Comparison of ENCODE assay signal across 11 mouse cellular contexts in the genomic region with DNA sequence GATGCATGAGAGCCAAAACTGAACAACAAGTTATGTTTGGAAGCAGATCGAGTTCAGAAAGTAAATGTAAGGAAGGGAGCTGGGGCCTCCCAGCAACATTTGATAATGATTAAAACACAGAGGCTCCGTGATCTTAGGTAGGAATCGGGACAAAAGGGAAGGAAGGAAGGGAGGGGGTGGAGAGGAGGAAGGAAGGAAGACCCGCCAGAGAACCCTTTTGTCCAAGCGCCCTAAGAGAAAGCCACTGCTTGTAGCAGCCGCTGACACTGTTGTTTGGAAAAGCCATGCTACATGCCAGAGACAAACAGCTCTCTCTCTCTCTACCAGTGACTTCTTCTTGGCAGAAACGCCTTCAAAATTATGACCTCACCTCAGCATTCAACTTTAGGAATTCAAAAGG. TPM values are rescaled to one million over a fixed set of nuclear protein-coding genes. Genes with fewer than 3 reads are reported as not detected.
DNase-seq lines count a peak whose midpoint lies in the region; ATAC-seq and TF ChIP-seq lines count a peak whose summit lies in the region.
"Had no signal": no experiment of that assay in that cellular context is flagged by ENCODE, and none has a peak within 500 bp of the region (broad histone marks: within the 10 kb centered on the region; RNA-seq: fewer than 3 reads in every experiment).

No protein-coding gene starts in this region.

- H3K27ac ChIP-seq in forebrain, embryonic 10.5 days = peak overlapping the region; percentile 78
- H3K27ac ChIP-seq in forebrain, embryonic 15.5 days (replicated peaks) = no peak overlapping the region; the same call in 1 of the 2 replicates
- peak overlapping the region; percentile 58 for H3K27ac ChIP-seq in ES-Bruce4 (ENCODE audit: insufficient read depth, low read length)
- H3K27ac ChIP-seq in heart, embryonic 10.5 days = peak overlapping the region; percentile 59; the same call in 1 of the 2 replicates
- H3K27ac ChIP-seq in midbrain, embryonic 16.5 days (ENCODE audit: low read length) = no peak overlapping the region
- H3K27ac ChIP-seq: liver, embryonic 12.5 days; neural tube, embryonic 12.5 days had no signal

- TF ChIP-seq POLR2A in ES-Bruce4 (IDR thresholded peaks at IDR 0.05; ENCODE audit: insufficient read depth, low read length) = no peak

- no peak for TF ChIP-seq EP300 in ES-Bruce4 (IDR thresholded peaks at IDR 0.05; ENCODE audit: insufficient read depth, low read depth, low read length)

- TF ChIP-seq CTCF in ES-Bruce4 (IDR thresholded peaks at IDR 0.05; ENCODE audit: low read depth, low read length) = no peak

- WGBS in forebrain, embryonic 10.5 days = 32% methylated on average over 7 of the region's 7 CpGs
- WGBS in forebrain, embryonic 15.5 days = 11% methylated on average over 7 of the region's 7 CpGs
- WGBS in heart, embryonic 10.5 days = 54% methylated on average over 7 of the region's 7 CpGs
- 52% methylated on average over 7 of the region's 7 CpGs for WGBS in midbrain, embryonic 16.5 days

- H3K4me3 ChIP-seq in forebrain, embryonic 10.5 days = no peak overlapping the region
- H3K4me3 ChIP-seq in forebrain, embryonic 15.5 days = no peak overlapping the region
- no peak overlapping the region for H3K4me3 ChIP-seq in ES-Bruce4 (ENCODE audit: low read depth, low read length)
- no peak overlapping the region for H3K4me3 ChIP-seq in heart, embryonic 10.5 days
- H3K4me3 ChIP-seq in midbrain, embryonic 16.5 days (ENCODE audit: low read depth, low read length) = no peak overlapping the region
- H3K4me3 ChIP-seq: erythroblast, embryonic 14.5 days; liver, embryonic 12.5 days; neural tube, embryonic 12.5 days had no signal

- no peaks in the 10 kb centered on the region for H3K27me3 ChIP-seq in forebrain, embryonic 10.5 days (ENCODE audit: poor library complexity, severe bottlenecking)
- no peaks in the 10 kb centered on the region for H3K27me3 ChIP-seq in forebrain, embryonic 15.5 days
- H3K27me3 ChIP-seq in ES-Bruce4 (ENCODE audit: control insufficient read depth, insufficient read depth, low read length, poor library complexity, severe bottlenecking) = no peaks in the 10 kb centered on the region
- no peaks in the 10 kb centered on the region for H3K27me3 ChIP-seq in heart, embryonic 10.5 days (ENCODE audit: insufficient read depth, poor library complexity, severe bottlenecking)
- H3K27me3 ChIP-seq in midbrain, embryonic 16.5 days (ENCODE audit: control insufficient read depth, insufficient read depth, low read depth, low read length) = no peaks in the 10 kb centered on the region
- H3K27me3 ChIP-seq: liver, embryonic 12.5 days; neural tube, embryonic 12.5 days had no signal

- H3K4me2 ChIP-seq in forebrain, embryonic 15.5 days (replicated peaks) = no peak overlapping the region
- H3K4me2 ChIP-seq in midbrain, embryonic 16.5 days (ENCODE audit: low read length) = no peak overlapping the region
- H3K4me2 ChIP-seq: liver, embryonic 12.5 days; neural tube, embryonic 12.5 days had no signal

- H3K9ac ChIP-seq in forebrain, embryonic 15.5 days (replicated peaks) = no peak overlapping the region
- 0 out of 2 replicates have a peak overlapping the region, but pooled peaks have one; percentile 44 for H3K9ac ChIP-seq in ES-Bruce4 (ENCODE audit: low read depth, poor library complexity, severe bottlenecking)
- no peak overlapping the region for H3K9ac ChIP-seq in midbrain, embryonic 16.5 days (ENCODE audit: low read depth, low read length)
- H3K9ac ChIP-seq: liver, embryonic 12.5 days; neural tube, embryonic 12.5 days had no signal

- peaks cover 27% of the 10 kb centered on the region for H3K4me1 ChIP-seq in forebrain, embryonic 10.5 days
- peaks cover 12% of the 10 kb centered on the region for H3K4me1 ChIP-seq in forebrain, embryonic 15.5 days
- H3K4me1 ChIP-seq in ES-Bruce4 (ENCODE audit: control insufficient read depth, insufficient read depth, low read length) = peaks cover 11% of the 10 kb centered on the region
- peaks cover 22% of the 10 kb centered on the region for H3K4me1 ChIP-seq in heart, embryonic 10.5 days
- no peaks in the 10 kb centered on the region; the same call in 1 of the 2 replicates for H3K4me1 ChIP-seq in midbrain, embryonic 16.5 days (ENCODE audit: control insufficient read depth, insufficient read depth, low read length)
- H3K4me1 ChIP-seq: neural tube, embryonic 12.5 days had no signal

- H3K9me3 ChIP-seq in forebrain, embryonic 10.5 days = no peaks in the 10 kb centered on the region
- H3K9me3 ChIP-seq in forebrain, embryonic 15.5 days = no peaks in the 10 kb centered on the region
- no peaks in the 10 kb centered on the region for H3K9me3 ChIP-seq in ES-Bruce4 (replicated peaks; ENCODE audit: control insufficient read depth, insufficient read depth, low read length, poor library complexity, severe bottlenecking)
- no peaks in the 10 kb centered on the region for H3K9me3 ChIP-seq in heart, embryonic 10.5 days
- H3K9me3 ChIP-seq in midbrain, embryonic 16.5 days (replicated peaks; ENCODE audit: control insufficient read depth, low read length, poor library complexity, severe bottlenecking) = no peaks in the 10 kb centered on the region
- H3K9me3 ChIP-seq: liver, embryonic 12.5 days; neural tube, embryonic 12.5 days had no signal

- H3K36me3 ChIP-seq in forebrain, embryonic 10.5 days (replicated peaks) = peaks cover 38% of the 10 kb centered on the region
- H3K36me3 ChIP-seq in forebrain, embryonic 15.5 days = 0 out of 2 replicates have a peak, but pooled peaks cover 5% of the 10 kb centered on the region
- peaks cover 6% of the 10 kb centered on the region for H3K36me3 ChIP-seq in ES-Bruce4 (ENCODE audit: control insufficient read depth, insufficient read depth, low read length, poor library complexity, severe bottlenecking)
- H3K36me3 ChIP-seq in heart, embryonic 10.5 days = peaks cover 18% of the 10 kb centered on the region
- H3K36me3 ChIP-seq in midbrain, embryonic 16.5 days (ENCODE audit: control insufficient read depth, insufficient read depth, low read length) = peaks cover 5% of the 10 kb centered on the region; the same call in 1 of the 2 replicates
- H3K36me3 ChIP-seq: liver, embryonic 12.5 days had no signal

- no peak for ATAC-seq in forebrain, embryonic 15.5 days (replicated peaks)
- ATAC-seq in midbrain, embryonic 16.5 days = no peak
- ATAC-seq in megakaryocyte-erythroid progenitor cell, adult 5-6 weeks (replicated peaks; ENCODE audit: low FRiP score, low TSS enrichment, poor library complexity, severe bottlenecking) = no peak
- ATAC-seq: liver, embryonic 12.5 days had no signal

- DNase-seq in forebrain, embryonic 10.5 days (ENCODE audit: extremely low spot score, low spot score) = no peak
- DNase-seq in heart, embryonic 10.5 days (ENCODE audit: low spot score) = no peak
- peak; percentile 11 to 56 for DNase-seq in kidney, postnatal 36 days
- DNase-seq in right cerebral cortex, postnatal 25 days = no peak

RNA-seq across cellular contexts. Expression of a gene that starts 5.5 kb away (rescaled TPM):
- 9.5 and 10.2 TPM in 2 replicates for polyA plus RNA-seq in forebrain, embryonic 10.5 days (2016; fragmentation: Nextera tagmentation; extraction: Ambion mirVana)
- 36.6 and 37.8 TPM in 2 replicates for polyA plus RNA-seq in forebrain, embryonic 15.5 days (2015; fragmentation: Nextera tagmentation; extraction: Ambion mirVana)
- 11.6 and 11.7 TPM in 2 replicates for polyA plus RNA-seq in ES-Bruce4 (2011; ENCODE audit: insufficient read depth, insufficient read length, low read depth, missing spikeins)
- 13.2 and 17.3 TPM in 2 replicates for polyA plus RNA-seq in heart, embryonic 10.5 days (2016; fragmentation: Nextera tagmentation; extraction: Ambion mirVana)
- 46.7 and 53.0 TPM in 2 replicates for polyA plus RNA-seq in midbrain, embryonic 16.5 days (2015; fragmentation: Nextera tagmentation; extraction: Ambion mirVana)
- total RNA-seq in megakaryocyte-erythroid progenitor cell, adult 5-6 weeks (2014; fragmentation: Nextera tagmentation) = 3.2 and 6.6 TPM in 2 replicates
- total RNA-seq in megakaryocyte-erythroid progenitor cell, adult 5-6 weeks (2017) = 1.9 and 4.6 TPM in 2 replicates
- polyA plus RNA-seq: erythroblast, embryonic 14.5 days had no signal

RNA-seq across cellular contexts. Expression of a gene that starts 40.5 kb away (rescaled TPM):
- 5.5 and 6.7 TPM in 2 replicates for polyA plus RNA-seq in forebrain, embryonic 10.5 days (2016; fragmentation: Nextera tagmentation; extraction: Ambion mirVana)
- 5.2 and 6.4 TPM in 2 replicates for polyA plus RNA-seq in forebrain, embryonic 15.5 days (2015; fragmentation: Nextera tagmentation; extraction: Ambion mirVana)
- 5.9 and 7.2 TPM in 2 replicates for polyA plus RNA-seq in ES-Bruce4 (2011; ENCODE audit: insufficient read depth, insufficient read length, low read depth, missing spikeins)
- 15.1 and 31.1 TPM in 2 replicates for polyA plus RNA-seq in heart, embryonic 10.5 days (2016; fragmentation: Nextera tagmentation; extraction: Ambion mirVana)
- 6.2 and 7.2 TPM in 2 replicates for polyA plus RNA-seq in midbrain, embryonic 16.5 days (2015; fragmentation: Nextera tagmentation; extraction: Ambion mirVana)
- total RNA-seq in megakaryocyte-erythroid progenitor cell, adult 5-6 weeks (2014; fragmentation: Nextera tagmentation) = 13.6 and 24.1 TPM in 2 replicates
- 23.6 and 31.5 TPM in 2 replicates for total RNA-seq in megakaryocyte-erythroid progenitor cell, adult 5-6 weeks (2017)

Comparison
In these comparisons a context has a peak if more than half of its experiments do, and no peak if none do; other contexts are left out.
1. H3K27ac ChIP-seq: peak in forebrain, embryonic 10.5 days (single experiment), ES-Bruce4 (single experiment) and heart, embryonic 10.5 days (single experiment); none in forebrain, embryonic 15.5 days (single experiment) and midbrain, embryonic 16.5 days (single experiment).
2. DNase-seq: peak in kidney, postnatal 36 days (2 of 2); none in forebrain, embryonic 10.5 days (single experiment), heart, embryonic 10.5 days (single experiment) and right cerebral cortex, postnatal 25 days (single experiment).